10 mouse cellular contexts compared by ENCODE assay signal in the genomic region with DNA sequence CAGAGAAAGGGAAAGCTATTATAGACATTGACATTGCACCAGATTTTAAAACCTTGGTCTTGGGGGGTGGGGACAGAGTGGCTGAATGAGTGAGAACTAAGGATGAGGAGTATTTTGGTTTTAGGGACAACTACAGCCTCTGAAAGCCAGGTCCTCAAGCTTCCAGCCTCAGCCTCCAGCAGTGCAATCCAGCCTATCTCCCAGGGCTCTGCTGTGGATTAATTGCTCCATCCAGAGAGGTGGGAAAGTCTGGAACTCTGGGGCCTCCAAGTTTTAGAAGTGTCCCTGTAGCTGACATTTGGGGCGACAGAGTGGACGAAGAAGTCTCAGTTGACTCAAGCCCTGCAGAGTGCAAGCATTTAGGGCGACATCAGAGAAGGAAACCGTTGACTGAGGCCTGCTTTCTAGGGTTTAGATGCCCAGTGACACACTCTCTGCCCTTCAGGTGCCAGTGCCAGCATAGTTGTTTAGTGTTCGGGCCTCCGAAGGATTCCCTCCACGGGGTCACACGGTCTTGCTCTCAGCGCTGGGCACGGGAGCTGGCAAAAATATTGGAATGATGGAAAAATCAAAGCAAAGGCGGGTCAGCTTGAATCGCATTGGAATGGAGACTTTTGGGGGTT. TPM values are rescaled to one million over a fixed set of nuclear protein-coding genes. Genes with fewer than 3 reads are reported as not detected.
DNase-seq lines count a peak whose midpoint lies in the region; ATAC-seq lines count a peak whose summit lies in the region.
"Had no signal": no experiment of that assay in that cellular context is flagged by ENCODE, and none has a peak within 500 bp of the region (broad histone marks: within the 10 kb centered on the region; RNA-seq: fewer than 3 reads in every experiment).

No protein-coding gene starts in this region.

- H3K4me3 ChIP-seq in heart, embryonic 16.5 days (ENCODE audit: low read length) = no peak overlapping the region
- peak overlapping the region; percentile 95 for H3K4me3 ChIP-seq in brown adipose tissue, adult 24 weeks (ENCODE audit: insufficient read depth, low read depth, low read length)
- peak overlapping the region; percentile 34 for H3K4me3 ChIP-seq in hindbrain, embryonic 16.5 days (ENCODE audit: low read length)

- no peak for ATAC-seq in heart, embryonic 16.5 days (replicated peaks; ENCODE audit: extremely low read depth, insufficient read depth, low FRiP score)
- no peak for ATAC-seq in hindbrain, embryonic 16.5 days
- ATAC-seq: forebrain, embryonic 14.5 days had no signal

- H3K9ac ChIP-seq in heart, embryonic 16.5 days (ENCODE audit: low read length) = no peak overlapping the region
- H3K9ac ChIP-seq in hindbrain, embryonic 16.5 days (ENCODE audit: low read depth, low read length) = peak overlapping the region; percentile 55
- H3K9ac ChIP-seq: heart, embryonic 12.5 days had no signal

- DNase-seq in heart, adult 11 months = no peak
- DNase-seq in neural tube, embryonic 10.5 days (ENCODE audit: extremely low spot score, low spot score) = peak; percentile 61
- DNase-seq in adipocyte (ENCODE audit: low spot score) = no peak
- no peak for DNase-seq in yolk sac, embryonic 10.5 days (ENCODE audit: low spot score)
- no peak for DNase-seq in frontal cortex, postnatal 36 days (ENCODE audit: low spot score in 2 of 2)

- H3K4me1 ChIP-seq in heart, embryonic 16.5 days (ENCODE audit: control insufficient read depth, insufficient read depth, low read length) = 0 out of 2 replicates have a peak, but pooled peaks cover 2% of the 10 kb centered on the region
- peaks cover 18% of the 10 kb centered on the region for H3K4me1 ChIP-seq in brown adipose tissue, adult 24 weeks (ENCODE audit: control insufficient read depth, insufficient read depth, insufficient read length, low read length)
- no peaks in the 10 kb centered on the region; the same call in 1 of the 2 replicates for H3K4me1 ChIP-seq in hindbrain, embryonic 16.5 days (ENCODE audit: control insufficient read depth, insufficient read depth, low read depth, low read length)

- H3K27ac ChIP-seq in heart, embryonic 16.5 days (ENCODE audit: low read length) = no peak overlapping the region
- H3K27ac ChIP-seq in brown adipose tissue, adult 24 weeks (replicated peaks; ENCODE audit: low read depth, low read length) = peak overlapping the region; percentile 95
- H3K27ac ChIP-seq in hindbrain, embryonic 16.5 days (ENCODE audit: low read depth, low read length) = peak overlapping the region; percentile 81

- H3K4me2 ChIP-seq in heart, embryonic 16.5 days (ENCODE audit: low read depth, low read length) = peak overlapping the region; percentile 17
- H3K4me2 ChIP-seq in hindbrain, embryonic 16.5 days (ENCODE audit: low read length) = peak overlapping the region; percentile 62

- WGBS in heart, embryonic 16.5 days = 20% methylated on average over 12 of the region's 12 CpGs
- WGBS in hindbrain, embryonic 16.5 days = 8% methylated on average over 12 of the region's 12 CpGs

- peaks cover 92% of the 10 kb centered on the region for H3K27me3 ChIP-seq in heart, embryonic 16.5 days (ENCODE audit: control insufficient read depth, insufficient read depth, low read length)
- H3K27me3 ChIP-seq in hindbrain, embryonic 16.5 days (replicated peaks; ENCODE audit: control insufficient read depth, insufficient read depth, low read length) = peaks cover 55% of the 10 kb centered on the region

- no peaks in the 10 kb centered on the region for H3K9me3 ChIP-seq in heart, embryonic 16.5 days (replicated peaks; ENCODE audit: control insufficient read depth, low read length)
- H3K9me3 ChIP-seq in hindbrain, embryonic 16.5 days (ENCODE audit: control insufficient read depth, low read length) = no peaks in the 10 kb centered on the region
- H3K9me3 ChIP-seq: heart, embryonic 12.5 days had no signal

- no peaks in the 10 kb centered on the region for H3K36me3 ChIP-seq in heart, embryonic 16.5 days (ENCODE audit: control insufficient read depth, insufficient read depth)
- H3K36me3 ChIP-seq in hindbrain, embryonic 16.5 days (ENCODE audit: control insufficient read depth, insufficient read depth, low read length) = no peaks in the 10 kb centered on the region
- H3K36me3 ChIP-seq: heart, embryonic 12.5 days had no signal

RNA-seq across cellular contexts. Expression of a gene that starts 4.2 kb away (rescaled TPM):
- 0.28 and 0.32 TPM in 2 replicates for polyA plus RNA-seq in heart, embryonic 16.5 days (2015; fragmentation: Nextera tagmentation; extraction: Ambion mirVana)
- polyA plus RNA-seq in brown adipose tissue, adult 24 weeks (2012; ENCODE audit: insufficient read depth, insufficient read length, missing spikeins) = 6.0 and 6.4 TPM in 2 replicates
- polyA plus RNA-seq in hindbrain, embryonic 16.5 days (2015; fragmentation: Nextera tagmentation; extraction: Ambion mirVana) = 2.5 and 3.3 TPM in 2 replicates
- polyA plus RNA-seq: forebrain, embryonic 14.5 days had no signal

RNA-seq across cellular contexts. Expression of a gene that starts 9.2 kb away (rescaled TPM):
- 0.24 and 0.79 TPM in 2 replicates for polyA plus RNA-seq in heart, embryonic 16.5 days (2015; fragmentation: Nextera tagmentation; extraction: Ambion mirVana)
- polyA plus RNA-seq in brown adipose tissue, adult 24 weeks (2012; ENCODE audit: insufficient read depth, insufficient read length, missing spikeins) = 1.7 and 2.0 TPM in 2 replicates
- 4.8 and 5.6 TPM in 2 replicates for polyA plus RNA-seq in hindbrain, embryonic 16.5 days (2015; fragmentation: Nextera tagmentation; extraction: Ambion mirVana)
- polyA plus RNA-seq: forebrain, embryonic 14.5 days had no signal

RNA-seq across cellular contexts. Expression of a gene that starts 10.8 kb away (rescaled TPM):
- 0.76 and 2.8 TPM in 2 replicates for polyA plus RNA-seq in heart, embryonic 16.5 days (2015; fragmentation: Nextera tagmentation; extraction: Ambion mirVana)
- polyA plus RNA-seq in brown adipose tissue, adult 24 weeks (2012; ENCODE audit: insufficient read depth, insufficient read length, missing spikeins) = 1.1 and 1.2 TPM in 2 replicates
- 120 and 133 TPM in 2 replicates for polyA plus RNA-seq in hindbrain, embryonic 16.5 days (2015; fragmentation: Nextera tagmentation; extraction: Ambion mirVana)
- polyA plus RNA-seq: forebrain, embryonic 14.5 days had no signal

RNA-seq across cellular contexts. Expression of a gene that starts 21.6 kb away (rescaled TPM):
- 0.51 TPM in 1 of 2 replicates, not detected in the other for polyA plus RNA-seq in heart, embryonic 16.5 days (2015; fragmentation: Nextera tagmentation; extraction: Ambion mirVana)
- polyA plus RNA-seq in brown adipose tissue, adult 24 weeks (2012; ENCODE audit: insufficient read depth, insufficient read length, missing spikeins) = 0.91 and 1.9 TPM in 2 replicates
- polyA plus RNA-seq in hindbrain, embryonic 16.5 days (2015; fragmentation: Nextera tagmentation; extraction: Ambion mirVana) = 49.9 and 53.3 TPM in 2 replicates
- polyA plus RNA-seq: forebrain, embryonic 14.5 days; heart, embryonic 12.5 days had no signal

RNA-seq across cellular contexts. Expression of a gene that starts 27.5 kb away (rescaled TPM):
- polyA plus RNA-seq in heart, embryonic 16.5 days (2015; fragmentation: Nextera tagmentation; extraction: Ambion mirVana) = 0.31 and 0.43 TPM in 2 replicates
- 2.1 and 2.6 TPM in 2 replicates for polyA plus RNA-seq in brown adipose tissue, adult 24 weeks (2012; ENCODE audit: insufficient read depth, insufficient read length, missing spikeins)
- 29.3 and 33.1 TPM in 2 replicates for polyA plus RNA-seq in hindbrain, embryonic 16.5 days (2015; fragmentation: Nextera tagmentation; extraction: Ambion mirVana)
- polyA plus RNA-seq: forebrain, embryonic 14.5 days had no signal

Comparison
In these comparisons a context has a peak if more than half of its experiments do, and no peak if none do; other contexts are left out.
1. RNA of a gene that starts 10.8 kb away (polyA plus RNA-seq): 120 to 133 TPM in hindbrain, embryonic 16.5 days; 1.1 to 1.2 TPM in brown adipose tissue, adult 24 weeks and 0.76 to 2.8 TPM in heart, embryonic 16.5 days; every median in the first group is over 10 times any median in the second.